Mouse (Mus musculus) midbrain, postnatal 0 days (tissue): Measurements from ENCODE around the gene Sorl1. TPM values are rescaled to one million over a fixed set of nuclear protein-coding genes. Genes with fewer than 3 reads are reported as not detected.

Source experiments
- ATAC-seq: fragments of 200-750 bp; cut with Nextera tagmentation; 2 replicates; pipeline ENCODE4 v1.8.0; 2017; ENCODE audit warnings: moderate number of reproducible peaks, mild to moderate bottlenecking, moderate TSS enrichment, moderate library complexity; ENCODE audit not compliant: low FRiP score
- DNase-seq: peaks from one replicate; pipeline ENCODE4 v3.0.0-alpha.2; 2015; ENCODE audit warnings: low spot score
- H3K27ac ChIP-seq: fragments of 300-500 bp; sonication (generic); 2 replicates; pipeline ENCODE4 v1.5.1; 2014; ENCODE audit warnings: low read depth, mild to moderate bottlenecking, low read length, mixed read lengths
- H3K27me3 ChIP-seq: fragments of 300-500 bp; sonication (generic); 2 replicates; pipeline ENCODE4 v1.6.1; 2014; ENCODE audit warnings: low read length, control low read depth, mixed read lengths; ENCODE audit not compliant: insufficient read depth
- H3K36me3 ChIP-seq: fragments of 300-500 bp; sonication (generic); 2 replicates; pipeline ENCODE4 v1.6.1; 2014; ENCODE audit warnings: low read length, control low read depth, mixed read lengths; ENCODE audit not compliant: insufficient read depth
- H3K4me1 ChIP-seq: fragments of 300-500 bp; sonication (generic); 2 replicates; pipeline ENCODE4 v1.6.1; 2014; ENCODE audit warnings: mild to moderate bottlenecking, control low read depth, antibody characterized with exemption, low read length, mixed read lengths; ENCODE audit not compliant: insufficient read depth
- H3K4me2 ChIP-seq: fragments of 300-500 bp; sonication (generic); 2 replicates; pipeline ENCODE4 v1.6.1; 2014; ENCODE audit warnings: low read depth, mild to moderate bottlenecking, low read length, mixed read lengths; ENCODE audit not compliant: poor library complexity, severe bottlenecking
- H3K4me3 ChIP-seq: fragments of 300-500 bp; sonication (generic); 2 replicates; pipeline ENCODE4 v1.5.1; 2014; ENCODE audit warnings: low read depth, mild to moderate bottlenecking, low read length, moderate library complexity
- H3K9ac ChIP-seq: fragments of 300-500 bp; sonication (generic); replicated peaks from 2 replicates; pipeline ENCODE4 v1.6.1; 2014; ENCODE audit warnings: mild to moderate bottlenecking, low read length, moderate library complexity, mixed read lengths; ENCODE audit not compliant: poor library complexity, severe bottlenecking
- H3K9me3 ChIP-seq: fragments of 300-500 bp; sonication (generic); 2 replicates; pipeline ENCODE4 v1.6.1; 2016; ENCODE audit warnings: low read length, control low read depth
- CTCF ChIP-seq: IDR thresholded peaks from 2 replicates; pipeline ENCODE4 v1.5.1; 2016; ENCODE audit warnings: antibody characterized with exemption, mild to moderate bottlenecking
- WGBS: fragments of 180-500 bp; shearing (Covaris S2); extraction: QIAGEN DNeasy Blood & Tissue Kit; methylation state at CpG from one replicate; pipeline ENCODE4 v1.1.7; 2014; 5-methylcytosine and 5-hydroxymethylcytosine counted together
- polyA plus RNA-seq: library from polyadenylated mRNA; unstranded; fragments of >200 nt; fragmentation: Nextera tagmentation; extraction: Ambion mirVana; gene quantifications from 2 replicates; pipeline ENCODE4 v1.2.1, GENCODE M21; 2015
- total RNA-seq: library from RNA; depleted of rRNA; stranded (reverse); fragments of >200 nt; gene quantifications from 2 replicates; pipeline ENCODE4 v1.2.3, GENCODE M21; 2014

Sorl1 gene
- total and polyA plus RNA-seq, 2 experiments from 2014 or later = 7.1 to 24.8 TPM

GRCm38 (mm10) chr9:41937341-41937966 is 186.6 kb downstream of the Sorl1 start:
- Histone ChIP-seq H3K9ac (no peak overlapping the region), H3K27me3 (no peaks in the 10 kb centered on the region), H3K36me3 (no peaks in the 10 kb centered on the region), H3K4me3 (no peak overlapping the region), H3K27ac (peak overlapping the region; percentile 78), H3K4me2 (no peak overlapping the region), H3K9me3 (no peaks in the 10 kb centered on the region), H3K4me1 (peaks cover 23% of the 10 kb centered on the region)
- TF ChIP-seq CTCF = no peak
- WGBS = 51% methylated on average over 8 of the region's 8 CpGs
- DNase-seq (peak; percentile 17), ATAC-seq (no peak)

GRCm38 (mm10) chr9:41936598-41936997 is 187.5 kb downstream of the Sorl1 start:
- H3K9ac ChIP-seq = no peak overlapping the region
- ATAC-seq = peak; percentile 66
- WGBS = 12% methylated on average over 1 of the region's 1 CpGs
- peak; percentile 87 for DNase-seq
- H3K36me3 ChIP-seq = no peaks in the 10 kb centered on the region
- H3K27me3 ChIP-seq = no peaks in the 10 kb centered on the region
- H3K4me2 ChIP-seq = no peak overlapping the region
- H3K4me3 ChIP-seq = no peak overlapping the region
- no peaks in the 10 kb centered on the region for H3K9me3 ChIP-seq
- no peak for TF ChIP-seq CTCF
- H3K27ac ChIP-seq = no peak overlapping the region
- H3K4me1 ChIP-seq = peaks cover 23% of the 10 kb centered on the region

GRCm38 (mm10) chr9:41935979-41936378 is 188.1 kb downstream of the Sorl1 start:
- TF ChIP-seq CTCF = no peak
- H3K9ac ChIP-seq = peak overlapping the region; percentile 50
- no peaks in the 10 kb centered on the region for H3K9me3 ChIP-seq
- H3K36me3 ChIP-seq = no peaks in the 10 kb centered on the region
- 2% methylated on average over 10 of the region's 10 CpGs for WGBS
- ATAC-seq (peak; percentile 61), DNase-seq (no peak)
- H3K4me1 ChIP-seq = peaks cover 23% of the 10 kb centered on the region
- H3K27ac ChIP-seq = peak overlapping the region; percentile 95
- H3K27me3 ChIP-seq = no peaks in the 10 kb centered on the region
- H3K4me2 ChIP-seq = peak overlapping the region; percentile 56
- peak overlapping the region; percentile 28; the same call in 1 of the 2 replicates for H3K4me3 ChIP-seq

- TF ChIP-seq CTCF = peak; percentile 18
- H3K9ac ChIP-seq = peak overlapping the region; percentile 50
- WGBS = 2% methylated on average over 20 of the region's 21 CpGs
Observed at GRCm38 (mm10) chr9:41935373-41935971, 188.6 kb downstream of the Sorl1 start.

GRCm38 (mm10) chr9:41934848-41935372 is 189.2 kb downstream of the Sorl1 start:
- no peak for TF ChIP-seq CTCF
- Histone ChIP-seq H3K4me2 (peak overlapping the region; percentile 56), H3K27me3 (no peaks in the 10 kb centered on the region), H3K4me3 (peak overlapping the region; percentile 28), H3K9me3 (no peaks in the 10 kb centered on the region), H3K4me1 (peaks cover 23% of the 10 kb centered on the region), H3K9ac (peak overlapping the region; percentile 50), H3K27ac (peak overlapping the region; percentile 95), H3K36me3 (no peaks in the 10 kb centered on the region)
- DNase-seq (no peak), ATAC-seq (no peak)
- WGBS = 17% methylated on average over 10 of the region's 10 CpGs

More at GRCm38 (mm10) chr9:41935373-41935971, 188.6 kb downstream of the Sorl1 start:
- Histone ChIP-seq H3K27ac (peak overlapping the region; percentile 95), H3K36me3 (no peaks in the 10 kb centered on the region), H3K4me3 (peak overlapping the region; percentile 28), H3K4me2 (peak overlapping the region; percentile 56), H3K27me3 (no peaks in the 10 kb centered on the region), H3K4me1 (peaks cover 23% of the 10 kb centered on the region), H3K9me3 (no peaks in the 10 kb centered on the region)
- DNase-seq = peak; percentile 75
- peak; percentile 89 for ATAC-seq

- H3K4me1 ChIP-seq = peaks cover 3% of the 10 kb centered on the region; the same call in 1 of the 2 replicates
- no peak for TF ChIP-seq CTCF
- no peaks in the 10 kb centered on the region for H3K9me3 ChIP-seq
- no peak overlapping the region for H3K4me3 ChIP-seq
- WGBS = 71% methylated on average over 5 of the region's 5 CpGs
- no peak overlapping the region for H3K9ac ChIP-seq
- no peaks in the 10 kb centered on the region for H3K27me3 ChIP-seq
- no peaks in the 10 kb centered on the region for H3K36me3 ChIP-seq
- DNase-seq = no peak
- no peak for ATAC-seq
- H3K4me2 ChIP-seq = no peak overlapping the region
- H3K27ac ChIP-seq = no peak overlapping the region
Observed at GRCm38 (mm10) chr9:41929986-41930385, 194.1 kb downstream of the Sorl1 start.
